Mouse (Mus musculus): ENCODE measurements at regions not wholly inside any gene's neighbourhood (a gene's known extent, or its start where the extent isn't known, plus 50 kb on each side); places are given as distances from the start of the nearest gene placed in this dataset.

DNA sequence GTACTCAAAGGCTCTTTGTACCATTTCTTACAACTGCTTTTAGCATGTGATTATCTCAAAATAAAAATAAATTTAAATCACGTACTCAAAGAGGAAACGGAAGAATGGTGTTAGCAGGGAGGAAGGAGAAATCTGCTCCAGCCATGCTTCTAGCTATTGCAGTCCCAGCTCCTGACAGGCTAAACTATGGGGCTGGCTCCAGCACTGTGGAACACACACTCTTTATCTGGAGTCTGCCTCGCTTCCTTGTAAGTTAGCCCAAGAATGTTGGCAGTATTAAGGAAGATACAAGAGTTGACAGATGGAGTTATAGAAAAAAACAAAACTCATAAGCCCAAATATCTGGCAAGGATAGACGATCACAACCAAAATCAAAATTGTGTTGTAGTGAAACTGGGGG, 161.5 kb upstream of the AI593442 start:
- H3K4me3 ChIP-seq (ENCODE audit: low read depth, low read length) = no peak overlapping the region
- H3K36me3 ChIP-seq (replicated peaks; ENCODE audit: control insufficient read depth, insufficient read depth, low read depth, low read length) = no peaks in the 10 kb centered on the region
- 88% methylated on average over 4 of the region's 4 CpGs for WGBS
- no peak for ATAC-seq (replicated peaks; ENCODE audit: insufficient number of reproducible peaks, low FRiP score, low TSS enrichment, low read depth)
- no peak overlapping the region for H3K4me2 ChIP-seq (ENCODE audit: low read depth, low read length)
- H3K27me3 ChIP-seq (ENCODE audit: control insufficient read depth, insufficient read depth, low read length) = no peaks in the 10 kb centered on the region
- no peaks in the 10 kb centered on the region for H3K9me3 ChIP-seq (replicated peaks; ENCODE audit: control insufficient read depth, low read length)
- no peak overlapping the region for H3K9ac ChIP-seq (replicated peaks; ENCODE audit: low read length)
- H3K27ac ChIP-seq (replicated peaks; ENCODE audit: low read depth, low read length) = no peak overlapping the region
- no peak for DNase-seq (ENCODE audit: low spot score)
- H3K4me1 ChIP-seq (ENCODE audit: control insufficient read depth, insufficient read depth, low read length) = no peaks in the 10 kb centered on the region

- Histone ChIP-seq H3K4me1 (ENCODE audit: control insufficient read depth, insufficient read depth, low read length) (no peaks in the 10 kb centered on the region), H3K9me3 (replicated peaks; ENCODE audit: control insufficient read depth, low read length) (no peaks in the 10 kb centered on the region), H3K9ac (replicated peaks; ENCODE audit: low read length) (no peak overlapping the region), H3K36me3 (replicated peaks; ENCODE audit: control insufficient read depth, insufficient read depth, low read depth, low read length) (no peaks in the 10 kb centered on the region), H3K27ac (replicated peaks; ENCODE audit: low read depth, low read length) (no peak overlapping the region), H3K4me2 (ENCODE audit: low read depth, low read length) (no peak overlapping the region), H3K27me3 (ENCODE audit: control insufficient read depth, insufficient read depth, low read length) (no peaks in the 10 kb centered on the region), H3K4me3 (ENCODE audit: low read depth, low read length) (no peak overlapping the region)
- ATAC-seq (replicated peaks; ENCODE audit: insufficient number of reproducible peaks, low FRiP score, low TSS enrichment, low read depth) (no peak), DNase-seq (ENCODE audit: low spot score) (no peak)
These were observed 160.4 kb upstream of the AI593442 start for GRCm38 (mm10) chr9:52839996-52840395.

GRCm38 (mm10) chr9:52836151-52836630, 156.6 kb upstream of the AI593442 start:
- ATAC-seq (replicated peaks; ENCODE audit: insufficient number of reproducible peaks, low FRiP score, low TSS enrichment, low read depth) = no peak
- WGBS = 77% methylated on average over 6 of the region's 6 CpGs
- no peak for DNase-seq (ENCODE audit: low spot score)
- no peak overlapping the region for H3K4me3 ChIP-seq (ENCODE audit: low read depth, low read length)
- H3K27me3 ChIP-seq (ENCODE audit: control insufficient read depth, insufficient read depth, low read length) = no peaks in the 10 kb centered on the region
- H3K9me3 ChIP-seq (replicated peaks; ENCODE audit: control insufficient read depth, low read length) = no peaks in the 10 kb centered on the region
- no peaks in the 10 kb centered on the region for H3K4me1 ChIP-seq (ENCODE audit: control insufficient read depth, insufficient read depth, low read length)
- no peaks in the 10 kb centered on the region for H3K36me3 ChIP-seq (replicated peaks; ENCODE audit: control insufficient read depth, insufficient read depth, low read depth, low read length)
- H3K4me2 ChIP-seq (ENCODE audit: low read depth, low read length) = no peak overlapping the region
- H3K27ac ChIP-seq (replicated peaks; ENCODE audit: low read depth, low read length) = no peak overlapping the region
- H3K9ac ChIP-seq (replicated peaks; ENCODE audit: low read length) = no peak overlapping the region

- ATAC-seq (replicated peaks; ENCODE audit: insufficient number of reproducible peaks, low FRiP score, low TSS enrichment, low read depth) (no peak), DNase-seq (ENCODE audit: low spot score) (no peak)
- no peak overlapping the region for H3K27ac ChIP-seq (replicated peaks; ENCODE audit: low read depth, low read length)
- 91% methylated on average over 8 of the region's 8 CpGs for WGBS
- H3K9me3 ChIP-seq (replicated peaks; ENCODE audit: control insufficient read depth, low read length) = no peaks in the 10 kb centered on the region
- H3K36me3 ChIP-seq (replicated peaks; ENCODE audit: control insufficient read depth, insufficient read depth, low read depth, low read length) = no peaks in the 10 kb centered on the region
- no peaks in the 10 kb centered on the region for H3K27me3 ChIP-seq (ENCODE audit: control insufficient read depth, insufficient read depth, low read length)
- H3K4me2 ChIP-seq (ENCODE audit: low read depth, low read length) = no peak overlapping the region
- no peak overlapping the region for H3K4me3 ChIP-seq (ENCODE audit: low read depth, low read length)
- no peak overlapping the region for H3K9ac ChIP-seq (replicated peaks; ENCODE audit: low read length)
- H3K4me1 ChIP-seq (ENCODE audit: control insufficient read depth, insufficient read depth, low read length) = no peaks in the 10 kb centered on the region
These were observed 156.0 kb upstream of the AI593442 start for GRCm38 (mm10) chr9:52835481-52836150.

GRCm38 (mm10) chr9:52826781-52827180, 147.2 kb upstream of the AI593442 start:
- ATAC-seq (replicated peaks; ENCODE audit: insufficient number of reproducible peaks, low FRiP score, low TSS enrichment, low read depth) (no peak), DNase-seq (ENCODE audit: low spot score) (no peak)
- Histone ChIP-seq H3K9ac (replicated peaks; ENCODE audit: low read length) (no peak overlapping the region), H3K27me3 (ENCODE audit: control insufficient read depth, insufficient read depth, low read length) (no peaks in the 10 kb centered on the region), H3K4me3 (ENCODE audit: low read depth, low read length) (no peak overlapping the region), H3K27ac (replicated peaks; ENCODE audit: low read depth, low read length) (no peak overlapping the region), H3K4me2 (ENCODE audit: low read depth, low read length) (no peak overlapping the region), H3K9me3 (replicated peaks; ENCODE audit: control insufficient read depth, low read length) (no peaks in the 10 kb centered on the region), H3K36me3 (replicated peaks; ENCODE audit: control insufficient read depth, insufficient read depth, low read depth, low read length) (no peaks in the 10 kb centered on the region), H3K4me1 (ENCODE audit: control insufficient read depth, insufficient read depth, low read length) (no peaks in the 10 kb centered on the region)
- 91% methylated on average over 1 of the region's 1 CpGs for WGBS

GRCm38 (mm10) chr9:52816309-52816708, 136.7 kb upstream of the AI593442 start:
- H3K4me3 ChIP-seq (ENCODE audit: low read depth, low read length) = no peak overlapping the region
- H3K27me3 ChIP-seq (ENCODE audit: control insufficient read depth, insufficient read depth, low read length) = no peaks in the 10 kb centered on the region
- H3K27ac ChIP-seq (replicated peaks; ENCODE audit: low read depth, low read length) = no peak overlapping the region
- H3K4me2 ChIP-seq (ENCODE audit: low read depth, low read length) = no peak overlapping the region
- no peaks in the 10 kb centered on the region for H3K9me3 ChIP-seq (replicated peaks; ENCODE audit: control insufficient read depth, low read length)
- H3K4me1 ChIP-seq (ENCODE audit: control insufficient read depth, insufficient read depth, low read length) = no peaks in the 10 kb centered on the region
- H3K9ac ChIP-seq (replicated peaks; ENCODE audit: low read length) = no peak overlapping the region
- DNase-seq (ENCODE audit: low spot score) (no peak), ATAC-seq (replicated peaks; ENCODE audit: insufficient number of reproducible peaks, low FRiP score, low TSS enrichment, low read depth) (no peak)
- 84% methylated on average over 4 of the region's 4 CpGs for WGBS
- no peaks in the 10 kb centered on the region for H3K36me3 ChIP-seq (replicated peaks; ENCODE audit: control insufficient read depth, insufficient read depth, low read depth, low read length)

DNA sequence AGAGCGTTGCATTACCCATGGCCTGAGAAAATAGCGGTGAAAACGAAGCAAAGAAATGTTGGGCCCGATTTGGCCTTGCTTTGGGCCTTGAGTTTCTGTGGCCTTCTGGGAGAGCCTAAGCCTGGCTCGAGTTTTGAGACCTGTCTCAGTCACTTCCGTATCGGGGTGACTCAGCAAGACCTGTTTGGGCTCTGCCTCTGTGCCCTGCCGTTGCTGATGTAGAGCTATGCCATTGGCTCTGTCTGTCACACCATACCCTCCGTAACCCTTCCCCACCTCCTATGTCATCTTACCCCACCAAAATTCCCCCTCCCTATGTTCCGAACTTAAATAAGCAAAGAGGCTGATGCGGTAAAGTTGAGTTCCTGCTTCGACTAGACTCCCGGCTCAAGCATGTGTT, 123.4 kb upstream of the AI593442 start:
- Histone ChIP-seq H3K4me3 (ENCODE audit: low read depth, low read length) (no peak overlapping the region), H3K27me3 (ENCODE audit: control insufficient read depth, insufficient read depth, low read length) (no peaks in the 10 kb centered on the region), H3K4me1 (ENCODE audit: control insufficient read depth, insufficient read depth, low read length) (no peaks in the 10 kb centered on the region), H3K4me2 (ENCODE audit: low read depth, low read length) (no peak overlapping the region), H3K9ac (replicated peaks; ENCODE audit: low read length) (no peak overlapping the region), H3K9me3 (replicated peaks; ENCODE audit: control insufficient read depth, low read length) (no peaks in the 10 kb centered on the region), H3K27ac (replicated peaks; ENCODE audit: low read depth, low read length) (no peak overlapping the region), H3K36me3 (replicated peaks; ENCODE audit: control insufficient read depth, insufficient read depth, low read depth, low read length) (no peaks in the 10 kb centered on the region)
- ATAC-seq (replicated peaks; ENCODE audit: insufficient number of reproducible peaks, low FRiP score, low TSS enrichment, low read depth) (no peak), DNase-seq (ENCODE audit: low spot score) (no peak)
- WGBS = 91% methylated on average over 13 of the region's 13 CpGs

GRCm38 (mm10) chr9:52801801-52802200, 122.2 kb upstream of the AI593442 start:
- H3K9ac ChIP-seq (replicated peaks; ENCODE audit: low read length) = no peak overlapping the region
- WGBS = 85% methylated on average over 5 of the region's 5 CpGs
- H3K27me3 ChIP-seq (ENCODE audit: control insufficient read depth, insufficient read depth, low read length) = no peaks in the 10 kb centered on the region

More at GRCm38 (mm10) chr9:52801801-52802200, 122.2 kb upstream of the AI593442 start:
- Histone ChIP-seq H3K36me3 (replicated peaks; ENCODE audit: control insufficient read depth, insufficient read depth, low read depth, low read length) (no peaks in the 10 kb centered on the region), H3K27ac (replicated peaks; ENCODE audit: low read depth, low read length) (no peak overlapping the region), H3K4me3 (ENCODE audit: low read depth, low read length) (no peak overlapping the region), H3K9me3 (replicated peaks; ENCODE audit: control insufficient read depth, low read length) (no peaks in the 10 kb centered on the region), H3K4me2 (ENCODE audit: low read depth, low read length) (no peak overlapping the region), H3K4me1 (ENCODE audit: control insufficient read depth, insufficient read depth, low read length) (no peaks in the 10 kb centered on the region)
- ATAC-seq (replicated peaks; ENCODE audit: insufficient number of reproducible peaks, low FRiP score, low TSS enrichment, low read depth) (no peak), DNase-seq (ENCODE audit: low spot score) (no peak)

All from embryonic facial prominence, embryonic 11.5 days (tissue).